Mouse (Mus musculus): ENCODE data around the gene Trip6.

DNA sequence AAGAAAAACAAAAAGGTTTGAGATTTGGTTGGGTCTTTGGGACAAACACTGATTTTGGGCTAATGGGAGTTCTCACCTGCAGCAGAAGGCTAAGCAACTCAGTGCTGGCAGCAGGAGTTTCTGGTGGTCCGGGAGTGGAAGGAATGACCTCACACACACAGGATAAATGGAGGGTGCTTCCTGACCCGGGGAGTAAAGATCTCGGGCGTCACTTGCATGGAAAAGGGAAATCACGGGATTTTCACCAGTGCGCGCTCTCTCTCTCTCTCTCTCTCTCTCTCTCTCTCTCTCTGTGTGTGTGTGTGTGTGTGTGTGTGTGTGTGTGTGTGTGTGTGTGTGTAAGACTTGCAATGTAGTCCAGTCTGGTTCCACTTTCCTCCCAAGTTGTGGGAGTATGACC is 33.7 kb upstream of the Trip6 start:
- TF ChIP-seq POLR2A (IDR thresholded peaks at IDR 0.05; ENCODE audit: low read depth, low read length) (no peak), CTCF (IDR thresholded peaks at IDR 0.05; ENCODE audit: borderline replicate concordance, insufficient read depth, low read length) (no peak)
